Mouse (Mus musculus) ES-E14 (cell line): ENCODE results near the gene Kalrn.

Experiments used
- CHD2 ChIP-seq: IDR thresholded peaks from 2 replicates; pipeline ENCODE4 v1.6.1; 2014; ENCODE audit warnings: mild to moderate bottlenecking, low read depth, low read length, inconsistent platforms
- MAFK ChIP-seq: IDR thresholded peaks from 2 replicates; pipeline ENCODE4 v1.6.1; 2014; ENCODE audit warnings: mild to moderate bottlenecking, low read depth, low read length, inconsistent platforms; ENCODE audit not compliant: insufficient read depth
- ZNF384 ChIP-seq: IDR thresholded peaks from 2 replicates; pipeline ENCODE4 v1.6.1; 2012; ENCODE audit warnings: low read depth, low read length, inconsistent platforms

GRCm38 (mm10) chr16:33950830-33951229, 622.5 kb downstream of the Kalrn start:
- TF ChIP-seq CHD2 (no peak), ZNF384 (no peak), MAFK (no peak)
